8 mouse cellular contexts compared by ENCODE assay signal in the genomic region with DNA sequence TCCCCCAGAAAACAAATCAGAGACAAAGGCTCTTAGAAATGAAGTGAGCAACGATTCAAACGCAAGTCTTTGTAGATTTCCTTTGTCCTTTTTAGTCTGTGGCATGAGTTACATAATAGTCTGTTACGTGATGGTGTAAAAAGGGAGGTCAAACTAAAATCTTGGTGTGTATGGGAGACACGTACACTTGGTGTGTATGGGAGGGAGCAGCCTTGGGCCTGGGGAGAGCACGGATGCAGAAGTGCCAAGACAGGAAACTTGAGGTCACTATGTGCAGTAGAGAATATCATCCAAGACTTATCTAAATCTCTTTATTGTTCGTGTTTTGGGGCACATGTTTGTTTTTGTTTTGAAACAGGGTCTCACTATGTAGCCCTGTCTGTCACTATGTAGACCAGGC. TPM values are rescaled to one million over a fixed set of nuclear protein-coding genes. Genes with fewer than 3 reads are reported as not detected.
DNase-seq lines count a peak whose midpoint lies in the region; ATAC-seq and TF ChIP-seq lines count a peak whose summit lies in the region.

No protein-coding gene starts in this region.

- TF ChIP-seq POLR2A in thymus, adult 2 months (IDR thresholded peaks at IDR 0.05; ENCODE audit: control insufficient read depth, extremely low read depth, insufficient read depth, low read length, poor library complexity) = no peak

- peaks cover 49% of the 10 kb centered on the region for H3K4me1 ChIP-seq in erythroblast, embryonic 14.5 days (ENCODE audit: control insufficient read depth)
- peaks cover 12% of the 10 kb centered on the region for H3K4me1 ChIP-seq in thymus, adult 2 months (replicated peaks; ENCODE audit: control insufficient read depth, insufficient read depth, low read length)
- H3K4me1 ChIP-seq in limb, embryonic 15.5 days = peaks cover 40% of the 10 kb centered on the region
- no peaks in the 10 kb centered on the region; the same call in none of the 2 replicates for H3K4me1 ChIP-seq in stomach, postnatal 0 days (replicated peaks; ENCODE audit: control insufficient read depth, insufficient read depth)

- ATAC-seq in erythroblast, adult 5-6 weeks (replicated peaks; ENCODE audit: low FRiP score, poor library complexity, severe bottlenecking) = no peak
- no peak for ATAC-seq in limb, embryonic 15.5 days (ENCODE audit: insufficient number of reproducible peaks, low FRiP score, low TSS enrichment, low read depth)
- no peak for ATAC-seq in stomach, postnatal 0 days (ENCODE audit: low FRiP score, low TSS enrichment)

- H3K27me3 ChIP-seq in erythroblast, embryonic 14.5 days (ENCODE audit: control insufficient read depth) = no peaks in the 10 kb centered on the region
- no peaks in the 10 kb centered on the region for H3K27me3 ChIP-seq in thymus, adult 2 months (ENCODE audit: control insufficient read depth, insufficient read depth, low read length)
- H3K27me3 ChIP-seq in limb, embryonic 15.5 days = no peaks in the 10 kb centered on the region
- H3K27me3 ChIP-seq in stomach, postnatal 0 days (ENCODE audit: control insufficient read depth, insufficient read depth, low read length) = no peaks in the 10 kb centered on the region

- peaks cover 30% of the 10 kb centered on the region for H3K36me3 ChIP-seq in erythroblast, embryonic 14.5 days (ENCODE audit: control insufficient read depth)
- H3K36me3 ChIP-seq in thymus, adult 2 months (ENCODE audit: control insufficient read depth, insufficient read depth, low read length) = no peaks in the 10 kb centered on the region
- H3K36me3 ChIP-seq in limb, embryonic 15.5 days = peaks cover 4% of the 10 kb centered on the region; the same call in 1 of the 2 replicates
- H3K36me3 ChIP-seq in stomach, postnatal 0 days (ENCODE audit: control insufficient read depth, insufficient read depth, low read length) = no peaks in the 10 kb centered on the region

- peak overlapping the region; percentile 78 for H3K9ac ChIP-seq in limb, embryonic 15.5 days
- H3K9ac ChIP-seq in stomach, postnatal 0 days (ENCODE audit: low read length) = peak overlapping the region; percentile 48

- WGBS in thymus, adult 2 months = 1% methylated on average over 6 of the region's 6 CpGs
- 18% methylated on average over 6 of the region's 6 CpGs for WGBS in limb, embryonic 15.5 days
- 24% methylated on average over 6 of the region's 6 CpGs for WGBS in stomach, postnatal 0 days

- H3K4me2 ChIP-seq in limb, embryonic 15.5 days = peak overlapping the region; percentile 69
- H3K4me2 ChIP-seq in stomach, postnatal 0 days (replicated peaks; ENCODE audit: low read depth) = peak overlapping the region; percentile 77

- no peak for TF ChIP-seq CTCF in thymus, adult 2 months (IDR thresholded peaks at IDR 0.05; ENCODE audit: borderline replicate concordance, control insufficient read depth, extremely low read depth, insufficient read depth, low read length, poor library complexity)
- no peak for TF ChIP-seq CTCF in stomach, postnatal 0 days (IDR thresholded peaks at IDR 0.05; ENCODE audit: low read depth)

- peak overlapping the region; percentile 74 for H3K4me3 ChIP-seq in erythroblast, embryonic 14.5 days (replicated peaks)
- peak overlapping the region; percentile 82 for H3K4me3 ChIP-seq in thymus, adult 2 months (ENCODE audit: control insufficient read depth, insufficient read depth, low read length)
- H3K4me3 ChIP-seq in limb, embryonic 15.5 days = peak overlapping the region; percentile 83
- H3K4me3 ChIP-seq in stomach, postnatal 0 days (ENCODE audit: low read depth, low read length) = peak overlapping the region; percentile 89

- no peak for TF ChIP-seq EP300 in stomach, postnatal 0 days (optimal IDR thresholded peaks at IDR 0.05)

- no peaks in the 10 kb centered on the region for H3K9me3 ChIP-seq in erythroblast, embryonic 14.5 days (ENCODE audit: control insufficient read depth, low read length)
- H3K9me3 ChIP-seq in limb, embryonic 15.5 days = no peaks in the 10 kb centered on the region
- no peaks in the 10 kb centered on the region for H3K9me3 ChIP-seq in stomach, postnatal 0 days (ENCODE audit: control insufficient read depth, low read length)

- no peak for DNase-seq in thymus, adult 2 months
- no peak for DNase-seq in thymus, postnatal 25 days
- no peak for DNase-seq in stomach, postnatal 0 days (ENCODE audit: low spot score)
- DNase-seq in right cerebral cortex, postnatal 14 days = no peak
- no peak for DNase-seq in Muller cell, postnatal 12 days (ENCODE audit: inconsistent ontology term)

- peak overlapping the region; percentile 73 for H3K27ac ChIP-seq in thymus, adult 2 months (ENCODE audit: control insufficient read depth, insufficient read depth, low read length)
- H3K27ac ChIP-seq in limb, embryonic 15.5 days = peak overlapping the region; percentile 95
- H3K27ac ChIP-seq in stomach, postnatal 0 days (replicated peaks) = peak overlapping the region; percentile 93

RNA-seq across cellular contexts. Expression of a gene that starts 0.5 kb away (rescaled TPM):
- 4.2 and 5.3 TPM in 2 replicates for polyA plus RNA-seq in erythroblast, embryonic 14.5 days (2012)
- total RNA-seq in erythroblast, adult 5-6 weeks (2015; ENCODE audit: low replicate concordance) = 9.8 and 22.3 TPM in 2 replicates
- 1.5 and 6.7 TPM in 2 replicates for total RNA-seq in erythroblast, adult 5-6 weeks (2017; ENCODE audit: low replicate concordance)
- 134 and 143 TPM in 2 replicates for polyA plus RNA-seq in thymus, adult 2 months (2012; rRNA removed)
- polyA plus RNA-seq in limb, embryonic 15.5 days (2015; fragmentation: Nextera tagmentation; extraction: Ambion mirVana) = 81.6 and 82.7 TPM in 2 replicates
- polyA plus RNA-seq in stomach, postnatal 0 days (2015; fragmentation: Nextera tagmentation; extraction: Ambion mirVana) = 51.4 and 53.9 TPM in 2 replicates

RNA-seq across cellular contexts. Expression of a gene that starts 15.2 kb away (rescaled TPM):
- 0.07 and 0.20 TPM in 2 replicates for polyA plus RNA-seq in erythroblast, embryonic 14.5 days (2012)
- total RNA-seq in erythroblast, adult 5-6 weeks (2015; ENCODE audit: low replicate concordance) = 0.96 and 1.0 TPM in 2 replicates
- 0.28 and 1.4 TPM in 2 replicates for total RNA-seq in erythroblast, adult 5-6 weeks (2017; ENCODE audit: low replicate concordance)
- 39.7 and 45.2 TPM in 2 replicates for polyA plus RNA-seq in thymus, adult 2 months (2012; rRNA removed)
- 54.1 and 57.4 TPM in 2 replicates for polyA plus RNA-seq in limb, embryonic 15.5 days (2015; fragmentation: Nextera tagmentation; extraction: Ambion mirVana)
- 93.5 and 109 TPM in 2 replicates for polyA plus RNA-seq in stomach, postnatal 0 days (2015; fragmentation: Nextera tagmentation; extraction: Ambion mirVana)

RNA-seq across cellular contexts. Expression of a gene that starts 37.4 kb away (rescaled TPM):
- 0.64 and 1.2 TPM in 2 replicates for polyA plus RNA-seq in erythroblast, embryonic 14.5 days (2012)
- total RNA-seq in erythroblast, adult 5-6 weeks (2015; ENCODE audit: low replicate concordance) = 0.96 and 4.6 TPM in 2 replicates
- total RNA-seq in erythroblast, adult 5-6 weeks (2017; ENCODE audit: low replicate concordance) = 0.42 TPM in 1 of 2 replicates, not detected in the other
- polyA plus RNA-seq in thymus, adult 2 months (2012; rRNA removed) = 2.8 and 4.6 TPM in 2 replicates
- 21.3 and 21.4 TPM in 2 replicates for polyA plus RNA-seq in limb, embryonic 15.5 days (2015; fragmentation: Nextera tagmentation; extraction: Ambion mirVana)
- 17.6 and 21.5 TPM in 2 replicates for polyA plus RNA-seq in stomach, postnatal 0 days (2015; fragmentation: Nextera tagmentation; extraction: Ambion mirVana)

Comparison
In these comparisons a context has a peak if more than half of its experiments do, and no peak if none do; other contexts are left out.
1. RNA of a gene that starts 15.2 kb away (polyA plus RNA-seq): 93.5 to 109 TPM in stomach, postnatal 0 days, 54.1 to 57.4 TPM in limb, embryonic 15.5 days and 39.7 to 45.2 TPM in thymus, adult 2 months; 0.07 to 0.20 TPM in erythroblast, embryonic 14.5 days; every median in the first group is over 10 times any median in the second.
2. Peak in every context shown above with its lines, with median percentiles within 50 percentile points of each other: H3K4me3 ChIP-seq and H3K27ac ChIP-seq.